Mouse (Mus musculus): ENCODE results near the gene Fkbp8. TPM values are rescaled to one million over a fixed set of nuclear protein-coding genes. Genes with fewer than 3 reads are reported as not detected.

The Fkbp8 gene
- total and polyA plus RNA-seq, 2 experiments from 2014 or later, result 360 to 532 TPM

- peak overlapping the region; percentile 56; the same call in 1 of the 2 replicates for H3K4me3 ChIP-seq (ENCODE audit: low read length)
- TF ChIP-seq CTCF (IDR thresholded peaks at IDR 0.05; ENCODE audit: low read depth), result no peak
These were observed 38.5 kb upstream of the Fkbp8 start for GRCm38 (mm10) chr8:70488931-70489470.

GRCm38 (mm10) chr8:70489576-70489975 is 37.9 kb upstream of the Fkbp8 start:
- no peak overlapping the region for H3K9ac ChIP-seq (replicated peaks; ENCODE audit: low read length)
- 2% methylated on average over 25 of the region's 41 CpGs for WGBS

More at GRCm38 (mm10) chr8:70488931-70489470, 38.5 kb upstream of the Fkbp8 start:
- H3K27me3 ChIP-seq (ENCODE audit: insufficient read depth, low read length), result peaks cover 57% of the 10 kb centered on the region
- no peak overlapping the region for H3K9ac ChIP-seq (replicated peaks; ENCODE audit: low read length)
- peaks cover 8% of the 10 kb centered on the region; the same call in 1 of the 2 replicates for H3K4me1 ChIP-seq (ENCODE audit: insufficient read depth, low read length)
- DNase-seq (ENCODE audit: low spot score), result no peak
- H3K27ac ChIP-seq, result no peak overlapping the region
- ATAC-seq, result no peak
- H3K36me3 ChIP-seq (ENCODE audit: insufficient read depth, low read length), result no peaks in the 10 kb centered on the region
- no peaks in the 10 kb centered on the region for H3K9me3 ChIP-seq (ENCODE audit: low read length)
- H3K4me2 ChIP-seq (ENCODE audit: low read depth, low read length), result peak overlapping the region; percentile 34; the same call in 1 of the 2 replicates
- 3% methylated on average over 14 of the region's 14 CpGs for WGBS

DNA sequence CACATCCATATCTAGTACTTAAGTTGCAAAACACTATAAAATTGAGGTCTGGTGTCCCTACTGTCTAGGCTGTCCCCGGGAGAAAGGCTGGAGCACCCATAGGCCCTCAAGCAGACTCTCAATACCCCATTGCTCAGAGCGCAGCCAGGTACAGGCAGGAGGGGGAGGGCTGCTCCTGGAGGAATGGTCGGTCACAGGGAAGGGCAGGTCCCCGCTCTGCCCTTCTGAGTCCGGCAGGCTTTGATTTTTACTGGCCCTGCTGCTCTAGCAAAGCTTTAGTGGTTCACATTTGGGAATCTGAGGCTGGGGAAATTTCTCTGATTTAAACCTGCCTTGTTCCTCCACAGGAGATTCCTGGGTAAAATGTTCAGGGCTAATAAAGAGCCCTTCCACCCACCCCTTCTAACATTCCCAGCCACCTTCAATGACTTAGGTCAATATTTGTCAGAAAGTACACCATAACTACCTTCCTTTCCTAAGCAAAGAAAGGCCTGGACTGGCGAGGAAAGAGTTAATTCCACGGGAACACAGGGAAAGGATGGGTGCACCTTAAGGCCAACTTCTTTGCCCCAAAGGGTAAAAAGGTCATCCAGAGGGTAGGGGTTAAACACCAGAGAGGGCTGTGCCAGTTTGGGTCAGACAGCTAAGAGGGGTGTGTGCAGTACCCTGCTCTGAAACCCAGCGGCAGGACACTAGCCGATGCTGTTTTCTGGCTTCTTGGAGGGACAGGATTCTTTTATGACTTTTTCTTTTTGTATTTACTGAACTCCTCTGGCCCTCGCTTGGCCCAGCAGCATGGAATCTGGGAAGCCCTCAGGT is 37.3 kb upstream of the Fkbp8 start:
- no peak overlapping the region for H3K27ac ChIP-seq
- no peak overlapping the region for H3K4me3 ChIP-seq (ENCODE audit: low read length)
- H3K9ac ChIP-seq (replicated peaks; ENCODE audit: low read length), result no peak overlapping the region
- H3K36me3 ChIP-seq (ENCODE audit: insufficient read depth, low read length), result no peaks in the 10 kb centered on the region
- TF ChIP-seq CTCF (IDR thresholded peaks at IDR 0.05; ENCODE audit: low read depth), result no peak
- H3K27me3 ChIP-seq (ENCODE audit: insufficient read depth, low read length), result peaks cover 64% of the 10 kb centered on the region
- 7% methylated on average over 10 of the region's 10 CpGs for WGBS
- H3K4me2 ChIP-seq (ENCODE audit: low read depth, low read length), result no peak overlapping the region
- peaks cover 8% of the 10 kb centered on the region; the same call in 1 of the 2 replicates for H3K4me1 ChIP-seq (ENCODE audit: insufficient read depth, low read length)
- ATAC-seq (no peak), DNase-seq (ENCODE audit: low spot score) (no peak)
- no peaks in the 10 kb centered on the region for H3K9me3 ChIP-seq (ENCODE audit: low read length)

More at GRCm38 (mm10) chr8:70489576-70489975, 37.9 kb upstream of the Fkbp8 start:
- no peaks in the 10 kb centered on the region for H3K36me3 ChIP-seq (ENCODE audit: insufficient read depth, low read length)
- DNase-seq (ENCODE audit: low spot score), result no peak
- no peak for ATAC-seq
- H3K4me2 ChIP-seq (ENCODE audit: low read depth, low read length), result peak overlapping the region; percentile 34; the same call in 1 of the 2 replicates
- no peak for TF ChIP-seq CTCF (IDR thresholded peaks at IDR 0.05; ENCODE audit: low read depth)
- no peak overlapping the region for H3K27ac ChIP-seq
- no peaks in the 10 kb centered on the region for H3K9me3 ChIP-seq (ENCODE audit: low read length)
- peaks cover 63% of the 10 kb centered on the region for H3K27me3 ChIP-seq (ENCODE audit: insufficient read depth, low read length)
- no peak overlapping the region; the same call in 1 of the 2 replicates for H3K4me3 ChIP-seq (ENCODE audit: low read length)
- peaks cover 8% of the 10 kb centered on the region; the same call in 1 of the 2 replicates for H3K4me1 ChIP-seq (ENCODE audit: insufficient read depth, low read length)

DNA sequence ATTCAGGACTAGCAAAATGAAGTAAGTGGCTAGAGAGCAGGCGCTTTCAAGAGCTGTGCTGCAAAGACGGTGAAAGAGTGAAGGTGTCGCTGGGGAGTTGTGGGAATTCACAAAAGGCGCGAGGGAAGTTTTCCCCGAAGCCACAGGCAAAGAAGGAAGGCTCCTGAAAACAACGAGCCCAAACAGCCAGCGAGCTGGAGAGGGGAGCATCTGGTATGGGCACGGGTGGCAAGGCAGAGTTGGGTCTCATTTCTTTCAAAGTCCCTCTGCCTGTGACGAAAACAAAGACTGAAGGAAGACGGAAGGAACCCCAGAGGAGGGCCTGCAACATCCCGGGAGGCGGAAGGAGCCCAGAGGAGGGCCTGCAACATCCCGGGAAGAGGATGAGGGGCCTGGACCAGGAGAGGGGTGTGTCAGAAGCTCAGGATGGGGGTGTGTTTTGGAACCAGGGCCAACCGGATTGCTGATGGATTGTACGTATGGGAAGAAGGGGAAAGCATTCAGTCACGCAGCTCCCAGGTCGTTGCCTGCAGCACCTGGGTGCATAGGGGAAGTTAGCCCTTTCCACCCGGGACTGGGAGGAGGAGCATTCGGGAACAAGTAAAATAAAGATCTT is 36.5 kb upstream of the Fkbp8 start:
- ATAC-seq, result no peak
- WGBS, result 2% methylated on average over 20 of the region's 20 CpGs
- H3K36me3 ChIP-seq (ENCODE audit: insufficient read depth, low read length), result no peaks in the 10 kb centered on the region
- H3K27ac ChIP-seq, result no peak overlapping the region
- no peak overlapping the region for H3K9ac ChIP-seq (replicated peaks; ENCODE audit: low read length)
- H3K9me3 ChIP-seq (ENCODE audit: low read length), result no peaks in the 10 kb centered on the region
- H3K4me2 ChIP-seq (ENCODE audit: low read depth, low read length), result no peak overlapping the region
- peaks cover 8% of the 10 kb centered on the region; the same call in 1 of the 2 replicates for H3K4me1 ChIP-seq (ENCODE audit: insufficient read depth, low read length)
- TF ChIP-seq CTCF (IDR thresholded peaks at IDR 0.05; ENCODE audit: low read depth), result no peak
- no peak for DNase-seq (ENCODE audit: low spot score)
- H3K27me3 ChIP-seq (ENCODE audit: insufficient read depth, low read length), result peaks cover 69% of the 10 kb centered on the region
- H3K4me3 ChIP-seq (ENCODE audit: low read length), result no peak overlapping the region

DNA sequence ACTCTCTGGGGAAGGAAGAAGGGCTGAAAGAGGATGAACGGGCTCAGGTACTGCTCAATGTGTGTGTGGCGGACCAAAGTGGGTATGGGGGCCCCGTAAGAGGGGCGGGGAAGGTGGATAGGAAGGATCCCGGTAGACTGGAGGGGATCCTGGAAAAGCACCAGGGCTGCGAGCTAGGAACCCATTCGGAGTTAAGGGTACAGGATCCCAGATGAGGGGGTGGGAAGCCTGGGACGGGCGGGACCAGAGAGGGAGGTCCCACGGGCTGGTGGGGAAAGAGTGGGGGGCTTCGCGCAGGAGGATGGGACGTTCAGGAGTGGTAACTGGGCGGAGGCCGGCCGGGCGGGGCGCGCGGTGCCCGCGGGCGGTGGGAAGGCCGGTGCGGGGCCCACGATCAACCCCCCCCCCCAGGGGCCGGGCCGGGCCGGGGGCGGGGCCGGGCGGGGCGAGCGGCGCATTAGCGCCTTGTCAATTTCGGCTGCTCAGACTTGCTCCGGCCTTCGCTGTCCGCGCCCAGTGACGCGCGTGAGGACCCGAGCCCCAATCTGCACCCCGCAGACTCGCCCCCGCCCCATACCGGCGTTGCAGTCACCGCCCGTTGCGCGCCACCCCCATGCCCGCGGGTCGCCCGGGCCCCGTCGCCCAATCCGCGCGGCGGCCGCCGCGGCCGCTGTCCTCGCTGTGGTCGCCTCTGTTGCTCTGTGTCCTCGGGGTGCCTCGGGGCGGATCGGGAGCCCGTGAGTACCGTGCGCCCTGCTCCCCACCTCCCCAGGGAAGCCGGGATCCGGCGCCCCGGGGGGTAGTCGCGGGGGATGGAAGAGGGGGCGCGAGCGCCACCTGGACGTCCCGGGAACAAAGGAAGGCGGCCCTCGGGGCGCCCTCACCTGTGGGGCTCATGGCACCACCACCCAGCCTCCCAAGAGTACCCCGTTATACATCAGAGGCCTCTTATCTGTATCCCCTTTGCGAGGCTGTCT is 34.6 kb upstream of the Fkbp8 start, which contains the start of gene Crlf1:
Gene Crlf1 (plus strand): TSS at position 495 of the 977 bp plus-strand sequence.
- Histone ChIP-seq H3K9me3 (ENCODE audit: low read length) (no peaks in the 10 kb centered on the region), H3K9ac (replicated peaks; ENCODE audit: low read length) (peak within 1 kb of the TSS; percentile 31; the same call in 1 of the 2 replicates), H3K36me3 (ENCODE audit: insufficient read depth, low read length) (no peaks in the 10 kb centered on the region), H3K4me1 (ENCODE audit: insufficient read depth, low read length) (peaks cover 7% of the 10 kb centered on the region; the same call in 1 of the 2 replicates), H3K27ac (no peak within 1 kb of the TSS), H3K4me2 (ENCODE audit: low read depth, low read length) (peak within 1 kb of the TSS; percentile 62), H3K4me3 (ENCODE audit: low read length) (peak within 1 kb of the TSS; percentile 35), H3K27me3 (ENCODE audit: insufficient read depth, low read length) (peaks cover 73% of the 10 kb centered on the region)
- 1% methylated on average over 52 of the region's 93 CpGs for WGBS
- no peak for TF ChIP-seq CTCF (IDR thresholded peaks at IDR 0.05; ENCODE audit: low read depth)
- ATAC-seq, result peak; percentile 9; the same call in 1 of the 2 replicates
- no peak for DNase-seq (ENCODE audit: low spot score)

Measured in hindbrain, postnatal 0 days (tissue).